Mouse (Mus musculus) lung, postnatal 0 days (tissue): Measurements from ENCODE around the gene Kbtbd7. TPM values are rescaled to one million over a fixed set of nuclear protein-coding genes. Genes with fewer than 3 reads are reported as not detected.
A peak's percentile ranks its signal among the peaks of the same experiment; 100 is the strongest.

ENCODE experiments used
- ATAC-seq: fragments of 200-750 bp; cut with Nextera tagmentation; 2 replicates; pipeline ENCODE4 v1.8.0; 2017; ENCODE audit warnings: moderate library complexity
- DNase-seq: peaks from one replicate; pipeline ENCODE4 v3.0.0-alpha.2; 2016; ENCODE audit warnings: low spot score
- H3K27ac ChIP-seq: fragments of 300-500 bp; sonication (generic); 2 replicates; pipeline ENCODE4 v1.5.1; 2014; ENCODE audit warnings: antibody characterized with exemption, mild to moderate bottlenecking, low read length, mixed read lengths
- H3K27me3 ChIP-seq: fragments of 300-500 bp; sonication (generic); replicated peaks from 2 replicates; pipeline ENCODE4 v1.6.1; 2014; ENCODE audit warnings: low read length, mixed read lengths; ENCODE audit not compliant: insufficient read depth
- H3K36me3 ChIP-seq: fragments of 300-500 bp; sonication (generic); 2 replicates; pipeline ENCODE4 v1.6.1; 2014; ENCODE audit warnings: low read length, mixed read lengths; ENCODE audit not compliant: insufficient read depth
- H3K4me1 ChIP-seq: fragments of 300-500 bp; sonication (generic); 2 replicates; pipeline ENCODE4 v1.6.1; 2014; ENCODE audit warnings: antibody characterized with exemption, low read depth, low read length, mixed read lengths; ENCODE audit not compliant: insufficient read depth
- H3K4me2 ChIP-seq: fragments of 300-500 bp; sonication (generic); replicated peaks from 2 replicates; pipeline ENCODE4 v1.6.1; 2014; ENCODE audit warnings: low read depth, mild to moderate bottlenecking, low read length, moderate library complexity, mixed read lengths
- H3K4me3 ChIP-seq: fragments of 300-500 bp; sonication (generic); 2 replicates; pipeline ENCODE4 v1.5.1; 2014; ENCODE audit warnings: low read depth, low read length
- H3K9ac ChIP-seq: fragments of 300-500 bp; sonication (generic); replicated peaks from 2 replicates; pipeline ENCODE4 v1.6.1; 2014; ENCODE audit warnings: low read depth, mild to moderate bottlenecking
- H3K9me3 ChIP-seq: fragments of 300-500 bp; sonication (generic); 2 replicates; pipeline ENCODE4 v1.6.1; 2016; ENCODE audit warnings: low read length, mixed read lengths
- CTCF ChIP-seq: IDR thresholded peaks from 2 replicates; pipeline ENCODE4 v1.5.1; 2016; ENCODE audit warnings: antibody characterized with exemption, mild to moderate bottlenecking
- EP300 ChIP-seq: IDR thresholded peaks from 2 replicates; pipeline ENCODE4 v1.6.1; 2016; ENCODE audit warnings: antibody characterized with exemption, mild to moderate bottlenecking, control low read depth
- WGBS: fragments of 180-500 bp; shearing (Covaris S2); extraction: QIAGEN DNeasy Blood & Tissue Kit; methylation state at CpG from one replicate; pipeline ENCODE4 v1.1.7; 2014; 5-methylcytosine and 5-hydroxymethylcytosine counted together
- polyA plus RNA-seq: library from polyadenylated mRNA; unstranded; fragments of >200 nt; fragmentation: Nextera tagmentation; extraction: Ambion mirVana; gene quantifications from 2 replicates; pipeline ENCODE4 v1.2.1, GENCODE M21; 2015

Kbtbd7 gene
- polyA plus RNA-seq = 5.8 TPM in 2 replicates

DNA sequence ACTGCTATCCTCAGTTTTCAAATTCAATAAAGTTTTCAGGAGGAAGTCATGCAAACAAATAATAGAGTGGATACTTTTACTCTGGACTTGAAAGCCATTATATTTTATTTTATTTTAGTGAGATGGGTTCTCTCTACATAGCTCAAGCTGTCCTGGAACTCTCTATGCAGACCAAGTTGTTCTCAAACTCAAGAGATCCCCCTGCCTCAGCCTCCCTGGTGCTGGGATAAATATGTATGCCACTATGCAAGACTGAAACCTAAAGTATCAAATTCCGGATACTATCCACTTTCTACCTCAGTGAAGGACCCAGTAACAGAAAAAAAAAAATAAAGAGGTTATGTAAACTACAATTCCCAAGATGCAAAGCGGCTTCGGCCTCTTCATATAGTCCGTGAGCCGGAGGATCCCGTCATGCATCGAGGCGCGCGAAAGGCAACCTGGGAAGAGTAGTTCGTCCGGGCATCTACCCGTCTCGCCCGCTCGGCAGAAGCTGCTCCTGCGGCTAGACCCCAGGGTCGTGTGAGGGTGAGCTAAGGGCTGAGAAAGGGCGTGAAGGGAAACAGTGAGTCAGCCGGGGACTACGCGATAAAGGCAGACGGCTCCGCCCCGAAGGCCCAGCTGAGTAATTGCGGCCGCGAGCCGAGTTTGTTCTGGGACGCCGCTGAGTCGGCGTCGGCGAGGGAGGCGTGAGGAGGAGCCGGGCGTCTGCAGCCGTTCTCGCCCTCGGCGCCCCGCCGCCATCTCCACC lies at the start of gene Kbtbd7:
TSS of gene Kbtbd7 (plus strand) at position 533 of the 751 bp plus-strand sequence.
- ATAC-seq (peak; percentile 100), DNase-seq (peak; percentile 99)
- H3K27me3 ChIP-seq = no peaks in the 10 kb centered on the region
- H3K27ac ChIP-seq = peak within 1 kb of the TSS; percentile 74
- peak within 1 kb of the TSS; percentile 44 for H3K4me2 ChIP-seq
- H3K4me1 ChIP-seq = no peaks in the 10 kb centered on the region
- no peaks in the 10 kb centered on the region; the same call in 1 of the 2 replicates for H3K36me3 ChIP-seq
- TF ChIP-seq CTCF = no peak
- peak; percentile 84 for TF ChIP-seq EP300
- H3K9ac ChIP-seq = no peak within 1 kb of the TSS
- WGBS = 1% methylated on average over 34 of the region's 44 CpGs
- H3K9me3 ChIP-seq = no peaks in the 10 kb centered on the region
- peak within 1 kb of the TSS; percentile 34 for H3K4me3 ChIP-seq

DNA sequence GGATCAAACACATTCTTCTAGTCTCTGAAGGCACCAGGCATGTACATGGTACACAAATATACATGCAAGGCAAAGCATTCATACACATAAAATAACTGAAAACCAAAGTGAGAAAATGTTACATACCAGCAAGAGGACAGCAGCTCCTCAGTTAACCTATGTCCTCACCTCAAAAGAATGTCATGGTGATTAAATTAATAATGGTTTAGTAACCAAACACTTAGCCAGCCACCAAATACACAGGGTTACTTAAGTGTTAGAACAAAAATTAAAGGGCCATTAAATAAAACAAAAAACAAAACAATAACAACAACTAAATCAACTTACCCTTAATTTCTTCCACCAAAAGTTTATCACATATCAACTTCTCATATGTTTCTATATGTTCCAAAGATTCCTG lies 49.3 kb upstream of the Kbtbd7 start:
- no peak overlapping the region for H3K4me2 ChIP-seq
- H3K9me3 ChIP-seq = no peaks in the 10 kb centered on the region
- ATAC-seq = no peak
- no peaks in the 10 kb centered on the region for H3K4me1 ChIP-seq
- no peaks in the 10 kb centered on the region for H3K27me3 ChIP-seq
- H3K4me3 ChIP-seq = no peak overlapping the region
- 0 out of 2 replicates have a peak, but pooled peaks cover 11% of the 10 kb centered on the region for H3K36me3 ChIP-seq
- H3K9ac ChIP-seq = no peak overlapping the region
- no peak for TF ChIP-seq CTCF
- no peak for TF ChIP-seq EP300
- H3K27ac ChIP-seq = no peak overlapping the region
- no peak for DNase-seq

DNA sequence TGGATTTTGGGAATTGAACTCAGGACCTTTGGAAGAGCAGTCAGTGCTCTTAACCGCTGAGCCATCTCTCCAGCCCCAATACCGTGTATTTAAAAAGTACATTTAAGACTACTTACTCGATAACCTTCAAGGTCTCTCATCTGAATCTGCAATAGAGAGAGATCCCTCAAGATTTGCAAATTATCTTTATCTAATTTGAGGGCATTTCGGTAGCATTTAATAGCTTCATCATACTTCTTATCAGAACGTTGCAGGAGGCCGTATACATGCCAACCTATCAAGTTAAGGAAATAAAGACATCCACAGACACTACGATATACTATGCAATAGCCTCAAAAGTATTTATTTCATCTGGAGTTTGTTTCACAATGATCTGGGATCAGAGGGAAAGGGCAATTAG lies 43.2 kb upstream of the Kbtbd7 start:
- Histone ChIP-seq H3K27me3 (no peaks in the 10 kb centered on the region), H3K4me1 (no peaks in the 10 kb centered on the region), H3K4me3 (no peak overlapping the region), H3K9ac (no peak overlapping the region), H3K27ac (no peak overlapping the region), H3K36me3 (0 out of 2 replicates have a peak, but pooled peaks cover 5% of the 10 kb centered on the region), H3K4me2 (no peak overlapping the region), H3K9me3 (no peaks in the 10 kb centered on the region)
- TF ChIP-seq CTCF (no peak), EP300 (no peak)
- ATAC-seq (no peak), DNase-seq (no peak)
- 93% methylated on average over 7 of the region's 7 CpGs for WGBS

DNA sequence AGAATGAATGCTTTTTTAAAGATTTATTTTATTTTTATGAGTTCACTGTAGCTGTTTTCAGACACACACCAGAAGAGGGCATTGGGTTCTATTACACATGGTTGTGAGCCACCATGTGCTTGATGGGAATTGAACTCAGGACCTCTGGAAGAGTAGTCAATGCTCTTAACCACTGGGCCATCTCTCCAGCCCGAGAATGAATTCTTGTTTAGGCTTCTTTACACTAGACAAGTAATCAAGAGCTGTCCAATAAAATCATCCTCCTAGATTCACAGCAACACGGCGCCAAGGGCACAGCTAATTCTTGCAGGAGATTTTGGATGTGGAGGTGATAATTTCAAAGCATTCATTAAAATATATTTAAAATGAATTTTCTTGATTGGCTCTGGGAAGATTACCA lies 38.0 kb upstream of the Kbtbd7 start:
- no peak for TF ChIP-seq EP300
- no peak for TF ChIP-seq CTCF
- ATAC-seq = no peak
- H3K36me3 ChIP-seq = no peaks in the 10 kb centered on the region
- H3K9ac ChIP-seq = no peak overlapping the region
- H3K27me3 ChIP-seq = no peaks in the 10 kb centered on the region
- no peak for DNase-seq
- H3K9me3 ChIP-seq = no peaks in the 10 kb centered on the region
- H3K27ac ChIP-seq = no peak overlapping the region
- WGBS = 91% methylated on average over 3 of the region's 3 CpGs
- no peaks in the 10 kb centered on the region; the same call in 1 of the 2 replicates for H3K4me1 ChIP-seq
- no peak overlapping the region for H3K4me3 ChIP-seq
- H3K4me2 ChIP-seq = no peak overlapping the region

GRCm38 (mm10) chr14:79389438-79390264 lies 36.7 kb upstream of the Kbtbd7 start:
- no peaks in the 10 kb centered on the region; the same call in 1 of the 2 replicates for H3K4me1 ChIP-seq
- H3K27me3 ChIP-seq = no peaks in the 10 kb centered on the region
- H3K4me3 ChIP-seq = peak overlapping the region; percentile 81
- 1% methylated on average over 16 of the region's 16 CpGs for WGBS
- H3K9me3 ChIP-seq = no peaks in the 10 kb centered on the region
- DNase-seq (peak; percentile 40), ATAC-seq (no peak)
- TF ChIP-seq CTCF = no peak
- TF ChIP-seq EP300 = no peak
- H3K27ac ChIP-seq = peak overlapping the region; percentile 94
- peak overlapping the region; percentile 77 for H3K9ac ChIP-seq
- H3K36me3 ChIP-seq = no peaks in the 10 kb centered on the region
- peak overlapping the region; percentile 72 for H3K4me2 ChIP-seq

DNA sequence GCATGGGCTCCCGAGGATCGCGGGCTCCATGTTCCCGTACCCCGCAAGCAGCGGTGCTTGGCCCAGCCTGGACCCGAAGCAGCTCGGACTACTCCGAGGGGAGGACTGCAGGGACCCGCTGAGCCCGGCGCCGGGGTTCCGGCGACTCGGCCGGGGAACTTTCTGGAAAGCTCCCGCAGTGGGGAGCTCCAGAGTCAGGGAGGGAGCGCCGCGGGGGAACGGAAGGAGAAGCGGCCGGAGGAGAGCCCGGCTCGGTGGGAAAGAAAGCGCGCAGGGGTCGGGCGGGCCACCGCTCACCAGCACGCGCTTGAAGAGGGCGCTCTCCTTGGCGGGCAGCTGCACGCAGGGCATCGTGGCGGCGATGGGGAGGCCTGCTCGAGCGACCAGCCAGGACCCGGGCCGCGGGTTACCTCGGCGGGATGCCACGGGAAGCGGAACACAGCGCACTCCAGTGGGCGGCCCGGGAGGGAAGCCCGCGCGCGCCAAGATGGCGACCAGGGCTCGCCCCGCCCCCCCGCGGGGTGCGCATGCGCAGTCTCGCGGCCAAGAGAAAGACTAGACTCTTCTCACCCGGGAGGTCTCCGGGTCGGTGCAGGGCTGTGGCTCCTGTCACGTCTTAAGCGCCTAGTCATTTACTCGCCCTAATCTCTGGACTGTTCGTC lies 35.9 kb upstream of the Kbtbd7 start, which contains the start of gene Naa16:
TSS of gene Naa16 (minus strand) at position 514 of the 662 bp plus-strand sequence.
- H3K9ac ChIP-seq = peak within 1 kb of the TSS; percentile 77
- DNase-seq = peak; percentile 95
- H3K27me3 ChIP-seq = no peaks in the 10 kb centered on the region
- peak within 1 kb of the TSS; percentile 72 for H3K4me2 ChIP-seq
- H3K4me3 ChIP-seq = peak within 1 kb of the TSS; percentile 81
- TF ChIP-seq CTCF = peak; percentile 68
- TF ChIP-seq EP300 = no peak
- H3K36me3 ChIP-seq = no peaks in the 10 kb centered on the region
- no peaks in the 10 kb centered on the region; the same call in 1 of the 2 replicates for H3K4me1 ChIP-seq
- no peaks in the 10 kb centered on the region for H3K9me3 ChIP-seq
- ATAC-seq = peak; percentile 95
- peak within 1 kb of the TSS; percentile 94 for H3K27ac ChIP-seq
- 2% methylated on average over 53 of the region's 71 CpGs for WGBS
